Mouse (Mus musculus): ENCODE results near the gene Egfl7.

GRCm38 (mm10) chr2:26582741-26583140, 2.9 kb downstream of the Egfl7 start:
- TF ChIP-seq CTCF (IDR thresholded peaks at IDR 0.05; ENCODE audit: low read depth) (no peak), EP300 (IDR thresholded peaks at IDR 0.05; ENCODE audit: low read depth) (no peak)
